Mouse (Mus musculus) thymus, adult 2 months (tissue): ENCODE measurements around the gene Atp8a2. TPM values are rescaled to one million over a fixed set of nuclear protein-coding genes. Genes with fewer than 3 reads are reported as not detected.

Source experiments
- DNase-seq: peaks from one replicate; pipeline ENCODE4 v3.0.0; 2021
- H3K27ac ChIP-seq: fragments of 200-500 bp; 2 replicates; pipeline ENCODE4 v1.5.1; 2012; ENCODE audit warnings: low read length, control low read depth; ENCODE audit not compliant: control insufficient read depth, insufficient read depth
- H3K27me3 ChIP-seq: fragments of 200-500 bp; 2 replicates; pipeline ENCODE4 v1.6.1; 2012; ENCODE audit warnings: mild to moderate bottlenecking, low read length, moderate library complexity, mixed read lengths; ENCODE audit not compliant: control insufficient read depth, insufficient read depth
- H3K36me3 ChIP-seq: fragments of 200-500 bp; 2 replicates; pipeline ENCODE4 v1.6.1; 2012; ENCODE audit warnings: mild to moderate bottlenecking, low read length, moderate library complexity; ENCODE audit not compliant: control insufficient read depth, insufficient read depth
- H3K4me1 ChIP-seq: fragments of 200-500 bp; replicated peaks from 2 replicates; pipeline ENCODE4 v1.6.1; 2012; ENCODE audit warnings: low read length; ENCODE audit not compliant: control insufficient read depth, insufficient read depth
- H3K4me3 ChIP-seq: fragments of 200-500 bp; 2 replicates; pipeline ENCODE4 v1.5.1; 2012; ENCODE audit warnings: mild to moderate bottlenecking, low read length, control low read depth, moderate library complexity; ENCODE audit not compliant: control insufficient read depth, insufficient read depth
- CTCF ChIP-seq: fragments of 200-500 bp; IDR thresholded peaks from 2 replicates; pipeline ENCODE4 v1.5.1; 2012; ENCODE audit warnings: mild to moderate bottlenecking, control low read depth, low read length, moderate library complexity, borderline replicate concordance; ENCODE audit not compliant: control insufficient read depth, poor library complexity, insufficient read depth; ENCODE audit errors: extremely low read depth
- POLR2A ChIP-seq: fragments of 200-500 bp; IDR thresholded peaks from 2 replicates; pipeline ENCODE4 v1.6.1; 2012; ENCODE audit warnings: mild to moderate bottlenecking, low read length, control low read depth, moderate library complexity; ENCODE audit not compliant: control insufficient read depth, poor library complexity, insufficient read depth; ENCODE audit errors: extremely low read depth
- WGBS: fragments of 180-500 bp; shearing (Covaris S2); methylation state at CpG from one replicate; pipeline ENCODE4 v1.1.7; 2018; 5-methylcytosine and 5-hydroxymethylcytosine counted together
- polyA plus RNA-seq: library from polyadenylated mRNA; depleted of rRNA; stranded (reverse); fragments of >200 nt; gene quantifications from 2 replicates; pipeline ENCODE4 v1.2.3, GENCODE M21; 2012

Gene Atp8a2
- polyA plus RNA-seq, 1 experiment = 0.38 TPM

- DNase-seq = peak; percentile 27
- H3K27ac ChIP-seq = peak overlapping the region; percentile 81
- WGBS = 7% methylated on average over 9 of the region's 9 CpGs
Measured at GRCm38 (mm10) chr14:60117792-60118585, 79.0 kb downstream of the Atp8a2 start.

GRCm38 (mm10) chr14:60086808-60087725 is 109.9 kb downstream of the Atp8a2 start:
- peak; percentile 12 for DNase-seq
- TF ChIP-seq CTCF = no peak
- TF ChIP-seq POLR2A = no peak
- Histone ChIP-seq H3K4me1 (peaks cover 6% of the 10 kb centered on the region), H3K36me3 (no peaks in the 10 kb centered on the region), H3K27me3 (no peaks in the 10 kb centered on the region), H3K4me3 (no peak overlapping the region), H3K27ac (no peak overlapping the region)
- WGBS = 35% methylated on average over 31 of the region's 33 CpGs

More at GRCm38 (mm10) chr14:60117792-60118585, 79.0 kb downstream of the Atp8a2 start:
- Histone ChIP-seq H3K36me3 (no peaks in the 10 kb centered on the region), H3K27me3 (no peaks in the 10 kb centered on the region), H3K4me3 (no peak overlapping the region), H3K4me1 (peaks cover 20% of the 10 kb centered on the region)
- TF ChIP-seq CTCF = no peak
- no peak for TF ChIP-seq POLR2A

GRCm38 (mm10) chr14:60086254-60086807 is 110.6 kb downstream of the Atp8a2 start:
- 11% methylated on average over 21 of the region's 21 CpGs for WGBS
- Histone ChIP-seq H3K27ac (no peak overlapping the region), H3K4me3 (no peak overlapping the region)

GRCm38 (mm10) chr14:60082771-60083170 is 114.2 kb downstream of the Atp8a2 start:
- WGBS = 93% methylated on average over 8 of the region's 8 CpGs
- Histone ChIP-seq H3K27me3 (no peaks in the 10 kb centered on the region), H3K27ac (no peak overlapping the region), H3K4me3 (no peak overlapping the region), H3K36me3 (no peaks in the 10 kb centered on the region), H3K4me1 (peaks cover 13% of the 10 kb centered on the region)
- DNase-seq = no peak
- TF ChIP-seq POLR2A = no peak
- no peak for TF ChIP-seq CTCF

More at GRCm38 (mm10) chr14:60086254-60086807, 110.6 kb downstream of the Atp8a2 start:
- no peak for TF ChIP-seq CTCF
- TF ChIP-seq POLR2A = no peak
- no peak for DNase-seq
- no peaks in the 10 kb centered on the region for H3K27me3 ChIP-seq
- H3K4me1 ChIP-seq = peaks cover 6% of the 10 kb centered on the region
- no peaks in the 10 kb centered on the region for H3K36me3 ChIP-seq

- H3K27ac ChIP-seq = no peak overlapping the region
- no peaks in the 10 kb centered on the region for H3K36me3 ChIP-seq
- H3K4me3 ChIP-seq = no peak overlapping the region
- DNase-seq = peak; percentile 6
- 13% methylated on average over 4 of the region's 4 CpGs for WGBS
- H3K4me1 ChIP-seq = no peaks in the 10 kb centered on the region
- TF ChIP-seq CTCF (no peak), POLR2A (no peak)
- H3K27me3 ChIP-seq = no peaks in the 10 kb centered on the region
Measured at GRCm38 (mm10) chr14:60072496-60072895, 124.5 kb downstream of the Atp8a2 start.

GRCm38 (mm10) chr14:60065186-60065585 is 131.8 kb downstream of the Atp8a2 start:
- H3K4me1 ChIP-seq = no peaks in the 10 kb centered on the region
- H3K4me3 ChIP-seq = no peak overlapping the region
- H3K27ac ChIP-seq = no peak overlapping the region
- TF ChIP-seq POLR2A = no peak
- no peak for TF ChIP-seq CTCF
- no peak for DNase-seq
- no peaks in the 10 kb centered on the region for H3K27me3 ChIP-seq
- H3K36me3 ChIP-seq = no peaks in the 10 kb centered on the region
- 90% methylated on average over 3 of the region's 3 CpGs for WGBS
